Mouse (Mus musculus): ENCODE measurements around the gene Elavl3.

DNA sequence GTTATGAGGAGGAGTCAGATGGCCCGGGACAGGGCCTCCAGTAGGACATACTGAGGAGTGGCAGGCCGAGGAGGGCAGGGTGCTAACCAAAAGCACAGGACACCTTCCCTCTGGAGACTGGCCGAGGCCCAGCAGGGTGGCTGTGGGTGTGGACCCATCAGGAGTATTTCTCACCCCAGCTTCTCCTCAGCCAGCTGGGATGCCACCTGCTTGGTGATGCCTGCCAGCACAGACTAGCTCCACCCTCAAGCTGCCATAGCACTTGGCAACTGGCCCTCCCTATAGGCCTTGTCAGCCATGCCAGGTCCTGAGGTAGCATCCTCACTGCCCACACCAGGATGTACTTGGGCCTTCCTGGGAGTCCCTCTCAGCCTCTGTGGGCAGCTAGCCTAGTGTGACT lies 12.5 kb upstream of the Elavl3 start:
- TF ChIP-seq POLR2A (IDR thresholded peaks at IDR 0.05; ENCODE audit: extremely low read depth, insufficient read depth, low read length) (no peak), CTCF (IDR thresholded peaks at IDR 0.05; ENCODE audit: low read depth, low read length) (no peak)

Data from liver, adult 2 months (tissue).